10 mouse cellular contexts compared by ENCODE assay signal in genomic region chr12:112576341-112576740, GRCm38 (mm10). TPM values are rescaled to one million over a fixed set of nuclear protein-coding genes. Genes with fewer than 3 reads are reported as not detected.
DNase-seq lines count a peak whose midpoint lies in the region; ATAC-seq and TF ChIP-seq lines count a peak whose summit lies in the region.
"Had no signal": no experiment of that assay in that cellular context is flagged by ENCODE, and none has a peak within 500 bp of the region (broad histone marks: within the 10 kb centered on the region; RNA-seq: fewer than 3 reads in every experiment).

No protein-coding gene starts in this region.

- H3K9ac ChIP-seq in forebrain, postnatal 0 days: no peak overlapping the region
- H3K9ac ChIP-seq in forebrain, embryonic 11.5 days (ENCODE audit: low read length): no peak overlapping the region
- H3K9ac ChIP-seq in midbrain, embryonic 12.5 days (replicated peaks): peak overlapping the region; percentile 15; the same call in 1 of the 2 replicates
- H3K9ac ChIP-seq in midbrain, embryonic 13.5 days (replicated peaks): no peak overlapping the region; the same call in 1 of the 2 replicates
- H3K9ac ChIP-seq in stomach, embryonic 14.5 days (replicated peaks; ENCODE audit: low read depth, low read length): peak overlapping the region; percentile 14; the same call in 1 of the 2 replicates
- H3K9ac ChIP-seq: liver, embryonic 14.5 days had no signal

- ATAC-seq in forebrain, postnatal 0 days: peak; percentile 38; the same call in 1 of the 2 replicates
- no peak for ATAC-seq in forebrain, embryonic 11.5 days (replicated peaks; ENCODE audit: low FRiP score)
- ATAC-seq in midbrain, embryonic 12.5 days (ENCODE audit: low FRiP score, low read depth): no peak
- no peak for ATAC-seq in midbrain, embryonic 13.5 days
- peak; percentile 80 for ATAC-seq in stomach, embryonic 14.5 days (ENCODE audit: insufficient number of reproducible peaks, insufficient read depth, low FRiP score, low read depth)

- peak; percentile 27 for DNase-seq in forebrain, postnatal 0 days
- DNase-seq in forebrain, embryonic 11.5 days (ENCODE audit: low spot score): no peak
- peak; percentile 79 to 83 for DNase-seq in left cerebral cortex, adult 18-20 months (ENCODE audit: low spot score in 2 of 2)
- no peak for DNase-seq in retina, postnatal 1 day
- DNase-seq in thymus, postnatal 25 days: no peak

- no peak overlapping the region for H3K4me3 ChIP-seq in forebrain, postnatal 0 days (ENCODE audit: low read depth, low read length)
- H3K4me3 ChIP-seq in forebrain, embryonic 11.5 days (ENCODE audit: low read depth, low read length): no peak overlapping the region
- no peak overlapping the region for H3K4me3 ChIP-seq in midbrain, embryonic 12.5 days
- no peak overlapping the region for H3K4me3 ChIP-seq in midbrain, embryonic 13.5 days (replicated peaks)
- no peak overlapping the region for H3K4me3 ChIP-seq in stomach, embryonic 14.5 days (ENCODE audit: low read depth, low read length)

- peaks cover 6% of the 10 kb centered on the region; the same call in 1 of the 2 replicates for H3K4me1 ChIP-seq in forebrain, postnatal 0 days (ENCODE audit: insufficient read depth)
- H3K4me1 ChIP-seq in forebrain, embryonic 11.5 days (replicated peaks; ENCODE audit: control insufficient read depth, insufficient read depth, low read length): peaks cover 10% of the 10 kb centered on the region
- H3K4me1 ChIP-seq in midbrain, embryonic 12.5 days: peaks cover 11% of the 10 kb centered on the region
- H3K4me1 ChIP-seq in midbrain, embryonic 13.5 days (replicated peaks): peaks cover 7% of the 10 kb centered on the region
- H3K4me1 ChIP-seq in stomach, embryonic 14.5 days (ENCODE audit: control insufficient read depth, insufficient read depth, low read length): peaks cover 28% of the 10 kb centered on the region

- 24% methylated on average over 6 of the region's 6 CpGs for WGBS in forebrain, postnatal 0 days
- WGBS in forebrain, embryonic 11.5 days: 17% methylated on average over 6 of the region's 6 CpGs
- WGBS in midbrain, embryonic 12.5 days: 26% methylated on average over 6 of the region's 6 CpGs
- WGBS in midbrain, embryonic 13.5 days: 21% methylated on average over 6 of the region's 6 CpGs
- 3% methylated on average over 6 of the region's 6 CpGs for WGBS in stomach, embryonic 14.5 days

- H3K27ac ChIP-seq in forebrain, postnatal 0 days (ENCODE audit: low read depth, low read length): no peak overlapping the region
- H3K27ac ChIP-seq in forebrain, embryonic 11.5 days (ENCODE audit: low read depth, low read length): no peak overlapping the region
- H3K27ac ChIP-seq in midbrain, embryonic 12.5 days (replicated peaks): no peak overlapping the region
- H3K27ac ChIP-seq in midbrain, embryonic 13.5 days: no peak overlapping the region; the same call in 1 of the 2 replicates
- H3K27ac ChIP-seq in stomach, embryonic 14.5 days (ENCODE audit: low read length): peak overlapping the region; percentile 96
- H3K27ac ChIP-seq: liver, embryonic 14.5 days had no signal

- H3K9me3 ChIP-seq in forebrain, postnatal 0 days (ENCODE audit: low read length): no peaks in the 10 kb centered on the region
- no peaks in the 10 kb centered on the region for H3K9me3 ChIP-seq in forebrain, embryonic 11.5 days (ENCODE audit: control insufficient read depth, low read length)
- no peaks in the 10 kb centered on the region for H3K9me3 ChIP-seq in midbrain, embryonic 12.5 days
- H3K9me3 ChIP-seq in midbrain, embryonic 13.5 days: no peaks in the 10 kb centered on the region
- H3K9me3 ChIP-seq in stomach, embryonic 14.5 days (ENCODE audit: control insufficient read depth, low read depth, low read length): no peaks in the 10 kb centered on the region

- no peaks in the 10 kb centered on the region for H3K27me3 ChIP-seq in forebrain, postnatal 0 days (ENCODE audit: insufficient read depth, low read length)
- no peaks in the 10 kb centered on the region for H3K27me3 ChIP-seq in forebrain, embryonic 11.5 days (ENCODE audit: control insufficient read depth, insufficient read depth, low read length)
- peaks cover 8% of the 10 kb centered on the region; the same call in 1 of the 2 replicates for H3K27me3 ChIP-seq in midbrain, embryonic 12.5 days
- no peaks in the 10 kb centered on the region for H3K27me3 ChIP-seq in midbrain, embryonic 13.5 days
- no peaks in the 10 kb centered on the region for H3K27me3 ChIP-seq in stomach, embryonic 14.5 days (ENCODE audit: control insufficient read depth, insufficient read depth, low read length)

- no peak overlapping the region for H3K4me2 ChIP-seq in forebrain, postnatal 0 days (ENCODE audit: low read depth)
- H3K4me2 ChIP-seq in forebrain, embryonic 11.5 days (ENCODE audit: low read depth, low read length, severe bottlenecking): no peak overlapping the region
- no peak overlapping the region for H3K4me2 ChIP-seq in midbrain, embryonic 12.5 days (replicated peaks)
- H3K4me2 ChIP-seq in midbrain, embryonic 13.5 days (replicated peaks): no peak overlapping the region
- H3K4me2 ChIP-seq in stomach, embryonic 14.5 days (replicated peaks; ENCODE audit: low read depth, low read length): peak overlapping the region; percentile 33

- no peaks in the 10 kb centered on the region for H3K36me3 ChIP-seq in forebrain, postnatal 0 days (ENCODE audit: insufficient read depth)
- H3K36me3 ChIP-seq in forebrain, embryonic 11.5 days (ENCODE audit: control insufficient read depth, insufficient read depth, low read length): no peaks in the 10 kb centered on the region
- no peaks in the 10 kb centered on the region for H3K36me3 ChIP-seq in midbrain, embryonic 12.5 days
- H3K36me3 ChIP-seq in midbrain, embryonic 13.5 days: no peaks in the 10 kb centered on the region
- no peaks in the 10 kb centered on the region for H3K36me3 ChIP-seq in stomach, embryonic 14.5 days (ENCODE audit: control insufficient read depth, insufficient read depth, low read length)

- no peak for TF ChIP-seq CTCF in forebrain, postnatal 0 days (IDR thresholded peaks at IDR 0.05; ENCODE audit: low read depth)

RNA-seq across cellular contexts. Expression of gene Inf2, which starts 12.2 kb away (rescaled TPM):
- 9.8 and 10.8 TPM in 2 replicates for total RNA-seq in forebrain, postnatal 0 days (2014; rRNA removed)
- polyA plus RNA-seq in forebrain, postnatal 0 days (2015; fragmentation: Nextera tagmentation; extraction: Ambion mirVana): 1.1 and 1.2 TPM in 2 replicates
- polyA plus RNA-seq in forebrain, embryonic 11.5 days (2014; fragmentation: Nextera tagmentation; extraction: Ambion mirVana): 1.6 and 2.4 TPM in 2 replicates
- 1.2 and 1.3 TPM in 2 replicates for polyA plus RNA-seq in midbrain, embryonic 12.5 days (2016; fragmentation: Nextera tagmentation; extraction: Ambion mirVana)
- polyA plus RNA-seq in midbrain, embryonic 13.5 days (2015; fragmentation: Nextera tagmentation; extraction: Ambion mirVana): 0.43 and 1.8 TPM in 2 replicates
- 100 to 1,000 TPM; 127 to 138 TPM for total RNA-seq in left cerebral cortex, adult 18-20 months (2021)
- polyA plus RNA-seq in stomach, embryonic 14.5 days (2014; fragmentation: Nextera tagmentation; extraction: Ambion mirVana): 4.4 and 5.0 TPM in 2 replicates

RNA-seq across cellular contexts. Expression of gene Adssl1, which starts 43.5 kb away (rescaled TPM):
- total RNA-seq in forebrain, postnatal 0 days (2014; rRNA removed): 1.8 and 2.2 TPM in 2 replicates
- 3.4 and 4.7 TPM in 2 replicates for polyA plus RNA-seq in forebrain, postnatal 0 days (2015; fragmentation: Nextera tagmentation; extraction: Ambion mirVana)
- polyA plus RNA-seq in forebrain, embryonic 11.5 days (2014; fragmentation: Nextera tagmentation; extraction: Ambion mirVana): 1.9 and 2.1 TPM in 2 replicates
- polyA plus RNA-seq in midbrain, embryonic 12.5 days (2016; fragmentation: Nextera tagmentation; extraction: Ambion mirVana): 1.5 and 1.9 TPM in 2 replicates
- 1.1 and 1.5 TPM in 2 replicates for polyA plus RNA-seq in midbrain, embryonic 13.5 days (2015; fragmentation: Nextera tagmentation; extraction: Ambion mirVana)
- total RNA-seq in left cerebral cortex, adult 18-20 months (2021): 10 to 100 TPM; 16.4 to 19.7 TPM
- polyA plus RNA-seq in stomach, embryonic 14.5 days (2014; fragmentation: Nextera tagmentation; extraction: Ambion mirVana): 2.8 and 3.1 TPM in 2 replicates

RNA-seq across cellular contexts. Expression of gene Tmem179, which starts 59.8 kb away (rescaled TPM):
- total RNA-seq in forebrain, postnatal 0 days (2014; rRNA removed): 96.1 and 119 TPM in 2 replicates
- polyA plus RNA-seq in forebrain, postnatal 0 days (2015; fragmentation: Nextera tagmentation; extraction: Ambion mirVana): 84.0 and 112 TPM in 2 replicates
- polyA plus RNA-seq in forebrain, embryonic 11.5 days (2014; fragmentation: Nextera tagmentation; extraction: Ambion mirVana): 3.1 and 3.4 TPM in 2 replicates
- polyA plus RNA-seq in midbrain, embryonic 12.5 days (2016; fragmentation: Nextera tagmentation; extraction: Ambion mirVana): 9.7 and 12.0 TPM in 2 replicates
- polyA plus RNA-seq in midbrain, embryonic 13.5 days (2015; fragmentation: Nextera tagmentation; extraction: Ambion mirVana): 35.3 and 36.9 TPM in 2 replicates
- total RNA-seq in left cerebral cortex, adult 18-20 months (2021): 100 to 1,000 TPM; 117 to 118 TPM
- 2.1 and 2.7 TPM in 2 replicates for polyA plus RNA-seq in stomach, embryonic 14.5 days (2014; fragmentation: Nextera tagmentation; extraction: Ambion mirVana)
- total RNA-seq: common myeloid progenitor, adult 5-6 weeks had no signal

Comparison
In these comparisons a context has a peak if more than half of its experiments do, and no peak if none do; other contexts are left out.
1. ATAC-seq: peak in forebrain, postnatal 0 days (single experiment) and stomach, embryonic 14.5 days (single experiment); none in forebrain, embryonic 11.5 days (single experiment), midbrain, embryonic 12.5 days (single experiment) and midbrain, embryonic 13.5 days (single experiment).
2. DNase-seq: peak in forebrain, postnatal 0 days (single experiment) and left cerebral cortex, adult 18-20 months (2 of 2); none in forebrain, embryonic 11.5 days (single experiment), retina, postnatal 1 day (single experiment) and thymus, postnatal 25 days (single experiment).
3. H3K9ac ChIP-seq: peak in midbrain, embryonic 12.5 days (single experiment) and stomach, embryonic 14.5 days (single experiment); none in forebrain, postnatal 0 days (single experiment), forebrain, embryonic 11.5 days (single experiment) and midbrain, embryonic 13.5 days (single experiment).